Mouse (Mus musculus) midbrain, embryonic 16.5 days (tissue): ENCODE data around the gene Dus3l. TPM values are rescaled to one million over a fixed set of nuclear protein-coding genes. Genes with fewer than 3 reads are reported as not detected.

Experiments used
- ATAC-seq: fragments of 200-750 bp; cut with Nextera tagmentation; 2 replicates; pipeline ENCODE4 v1.8.0; 2017; ENCODE audit warnings: moderate TSS enrichment
- H3K27ac ChIP-seq: fragments of 300-500 bp; sonication (generic); 2 replicates; pipeline ENCODE4 v1.5.1; 2014; ENCODE audit warnings: mild to moderate bottlenecking, low read length, mixed read lengths
- H3K27me3 ChIP-seq: fragments of 300-500 bp; sonication (generic); 2 replicates; pipeline ENCODE4 v1.6.1; 2014; ENCODE audit warnings: low read depth, low read length, mixed read lengths; ENCODE audit not compliant: control insufficient read depth, insufficient read depth
- H3K36me3 ChIP-seq: fragments of 300-500 bp; sonication (generic); 2 replicates; pipeline ENCODE4 v1.6.1; 2014; ENCODE audit warnings: mild to moderate bottlenecking, low read length, moderate library complexity, mixed read lengths; ENCODE audit not compliant: control insufficient read depth, insufficient read depth
- H3K4me1 ChIP-seq: fragments of 300-500 bp; sonication (generic); 2 replicates; pipeline ENCODE4 v1.6.1; 2014; ENCODE audit warnings: mild to moderate bottlenecking, low read length, mixed read lengths; ENCODE audit not compliant: control insufficient read depth, insufficient read depth
- H3K4me2 ChIP-seq: fragments of 300-500 bp; sonication (generic); 2 replicates; pipeline ENCODE4 v1.6.1; 2014; ENCODE audit warnings: mild to moderate bottlenecking, low read length, mixed read lengths
- H3K4me3 ChIP-seq: fragments of 300-500 bp; sonication (generic); 2 replicates; pipeline ENCODE4 v1.5.1; 2014; ENCODE audit warnings: low read depth, mild to moderate bottlenecking, low read length, moderate library complexity, mixed read lengths
- H3K9ac ChIP-seq: fragments of 300-500 bp; sonication (generic); 2 replicates; pipeline ENCODE4 v1.6.1; 2014; ENCODE audit warnings: low read depth, low read length, mixed read lengths
- H3K9me3 ChIP-seq: fragments of 300-500 bp; sonication (generic); replicated peaks from 2 replicates; pipeline ENCODE4 v1.6.1; 2014; ENCODE audit warnings: mild to moderate bottlenecking, low read length, mixed read lengths; ENCODE audit not compliant: control insufficient read depth, poor library complexity, severe bottlenecking
- WGBS: fragments of 180-500 bp; shearing (Covaris S2); extraction: QIAGEN DNeasy Blood & Tissue Kit; methylation state at CpG from one replicate; pipeline ENCODE4 v1.1.7; 2014; 5-methylcytosine and 5-hydroxymethylcytosine counted together
- polyA plus RNA-seq: library from polyadenylated mRNA; unstranded; fragments of >200 nt; fragmentation: Nextera tagmentation; extraction: Ambion mirVana; gene quantifications from 2 replicates; pipeline ENCODE4 v1.2.1, GENCODE M21; 2015

Gene Dus3l
- polyA plus RNA-seq, 1 experiment from 2014 or later, result 106 TPM

- Histone ChIP-seq H3K4me2 (no peak within 1 kb of the TSS), H3K9ac (no peak within 1 kb of the TSS), H3K4me1 (peaks cover 6% of the 10 kb centered on the region), H3K27me3 (no peaks in the 10 kb centered on the region), H3K4me3 (no peak within 1 kb of the TSS), H3K27ac (no peak within 1 kb of the TSS), H3K9me3 (no peaks in the 10 kb centered on the region), H3K36me3 (peaks cover 16% of the 10 kb centered on the region)
- ATAC-seq, result no peak
- 90% methylated on average over 5 of the region's 5 CpGs for WGBS
Observed at GRCm38 (mm10) chr17:56769950-56770349, 5.4 kb downstream of the Dus3l start, which contains the start of gene Prr22. Prr22 (plus strand) TSS chr17:56770250.

GRCm38 (mm10) chr17:56777568-56777967, 13.0 kb downstream of the Dus3l start:
- Histone ChIP-seq H3K27me3 (no peaks in the 10 kb centered on the region), H3K9ac (no peak overlapping the region), H3K4me3 (no peak overlapping the region), H3K36me3 (0 out of 2 replicates have a peak, but pooled peaks cover 4% of the 10 kb centered on the region), H3K27ac (no peak overlapping the region), H3K4me1 (no peaks in the 10 kb centered on the region), H3K4me2 (no peak overlapping the region), H3K9me3 (no peaks in the 10 kb centered on the region)
- no peak for ATAC-seq
- WGBS, result 93% methylated on average over 11 of the region's 11 CpGs

DNA sequence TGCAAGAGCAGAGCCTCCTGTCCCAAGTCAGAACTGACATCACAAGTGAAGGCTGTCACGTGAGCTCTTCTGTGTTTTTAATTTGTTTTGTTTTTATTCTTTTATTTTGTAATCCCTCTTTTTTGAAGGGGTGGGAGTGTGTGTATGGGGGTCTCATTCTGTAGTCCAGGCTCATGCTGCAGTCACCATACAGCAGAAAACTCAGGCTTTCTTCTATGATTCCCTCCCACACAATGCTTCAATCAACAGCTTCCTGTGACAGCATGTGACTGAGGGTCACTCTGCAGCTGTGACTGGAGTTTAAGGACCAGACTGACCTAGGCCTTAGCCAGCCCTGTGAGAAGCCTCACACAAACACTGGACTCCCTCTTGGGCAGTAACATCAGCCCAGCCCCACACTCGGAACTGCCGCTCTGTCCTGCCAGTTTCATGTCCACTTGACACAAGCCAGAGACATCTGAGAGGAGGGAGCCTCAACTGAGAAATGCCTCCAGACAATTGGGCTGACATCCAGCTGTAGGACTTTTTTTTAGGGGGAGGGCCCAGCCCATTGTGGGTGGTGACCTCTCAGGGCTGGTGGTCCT, 14.3 kb downstream of the Dus3l start:
- H3K4me3 ChIP-seq, result no peak overlapping the region
- WGBS, result 28% methylated on average over 3 of the region's 3 CpGs
- H3K36me3 ChIP-seq, result 0 out of 2 replicates have a peak, but pooled peaks cover 4% of the 10 kb centered on the region
- no peaks in the 10 kb centered on the region for H3K4me1 ChIP-seq
- H3K9me3 ChIP-seq, result no peaks in the 10 kb centered on the region
- no peaks in the 10 kb centered on the region for H3K27me3 ChIP-seq
- H3K4me2 ChIP-seq, result no peak overlapping the region
- ATAC-seq, result no peak
- no peak overlapping the region for H3K27ac ChIP-seq
- no peak overlapping the region for H3K9ac ChIP-seq

DNA sequence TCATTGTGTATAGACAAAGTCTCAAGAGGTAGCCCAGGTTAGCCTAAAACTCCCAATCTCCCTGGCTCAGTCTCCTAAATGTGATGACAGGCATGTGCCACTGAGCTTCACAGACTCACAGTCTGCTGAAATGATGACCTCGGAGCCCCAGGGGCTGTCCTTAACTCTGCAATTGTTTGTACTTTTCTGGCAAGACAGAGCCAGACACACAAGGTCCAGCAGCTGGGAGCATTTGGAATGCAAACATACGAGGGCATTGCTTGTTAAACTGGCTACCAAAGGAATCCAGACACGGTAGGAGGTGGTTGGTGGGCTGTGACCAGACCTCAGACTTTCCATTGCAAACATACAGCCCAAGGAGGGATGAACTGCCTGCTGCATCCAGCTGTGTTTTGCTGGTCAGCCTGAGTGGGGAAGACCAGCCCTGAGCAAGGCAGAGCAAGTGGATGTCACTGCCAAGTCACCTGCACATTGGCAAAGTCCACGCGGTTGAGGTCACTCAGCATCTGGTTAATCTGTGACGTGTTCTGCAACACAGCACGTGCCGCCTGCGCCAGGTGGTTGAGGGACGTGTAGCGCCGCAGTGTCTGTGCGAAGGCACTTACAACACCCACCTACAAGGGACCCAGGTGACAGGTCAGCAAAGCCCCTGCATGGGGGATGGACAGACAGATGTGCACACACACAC, 15.9 kb downstream of the Dus3l start:
- Histone ChIP-seq H3K27ac (no peak overlapping the region), H3K9ac (no peak overlapping the region), H3K4me3 (no peak overlapping the region), H3K9me3 (no peaks in the 10 kb centered on the region), H3K36me3 (0 out of 2 replicates have a peak, but pooled peaks cover 4% of the 10 kb centered on the region), H3K4me1 (no peaks in the 10 kb centered on the region), H3K27me3 (no peaks in the 10 kb centered on the region), H3K4me2 (no peak overlapping the region)
- ATAC-seq, result no peak
- 89% methylated on average over 13 of the region's 13 CpGs for WGBS

DNA sequence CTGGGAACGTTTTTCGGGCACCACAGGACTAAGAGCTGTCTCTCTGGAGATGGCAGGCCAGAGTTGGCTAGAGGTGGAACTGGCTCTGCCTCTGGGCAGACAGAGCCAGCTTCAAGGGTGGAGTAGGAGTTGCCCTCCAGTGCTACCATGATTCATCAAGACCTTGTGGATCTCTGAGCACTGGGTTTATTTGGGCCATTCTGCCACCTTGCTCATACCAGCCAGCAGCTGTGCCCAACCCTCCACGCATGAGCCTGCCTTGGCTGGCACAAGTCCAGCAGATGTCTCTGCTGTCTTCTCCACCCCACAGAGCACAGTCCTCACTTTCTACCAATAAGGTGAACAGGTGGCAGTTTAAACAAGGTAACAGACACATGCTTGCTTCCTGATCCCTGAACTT, 24.3 kb downstream of the Dus3l start:
- Histone ChIP-seq H3K9me3 (no peaks in the 10 kb centered on the region), H3K27ac (no peak overlapping the region), H3K27me3 (no peaks in the 10 kb centered on the region), H3K4me2 (no peak overlapping the region), H3K36me3 (no peaks in the 10 kb centered on the region), H3K9ac (no peak overlapping the region), H3K4me1 (no peaks in the 10 kb centered on the region), H3K4me3 (no peak overlapping the region)
- WGBS, result 82% methylated on average over 3 of the region's 3 CpGs
- ATAC-seq, result no peak

- 89% methylated on average over 6 of the region's 6 CpGs for WGBS
- no peaks in the 10 kb centered on the region for H3K27me3 ChIP-seq
- no peak for ATAC-seq
Observed at GRCm38 (mm10) chr17:56789286-56789685, 24.7 kb downstream of the Dus3l start.

DNA sequence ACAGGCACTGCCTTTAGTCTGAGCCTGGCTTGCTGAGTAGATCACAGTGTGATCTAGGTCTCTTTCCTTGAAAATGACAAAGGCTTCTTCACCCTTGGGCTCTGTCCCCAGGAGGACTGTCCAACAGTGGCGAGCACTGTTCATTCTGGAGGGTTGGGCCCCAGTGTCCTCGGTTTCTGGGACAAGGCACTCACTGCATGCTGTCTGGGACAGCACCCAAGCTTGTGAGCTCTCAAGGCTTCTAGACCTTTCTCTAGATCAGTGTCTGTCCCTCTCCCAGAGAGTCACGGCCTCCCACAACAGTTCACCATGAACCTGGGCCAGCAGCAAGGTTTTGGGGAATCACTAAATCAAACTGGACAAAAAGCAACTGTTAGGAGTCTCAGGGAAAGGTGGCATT, 28.0 kb downstream of the Dus3l start:
- H3K27me3 ChIP-seq, result no peaks in the 10 kb centered on the region
- no peak overlapping the region for H3K4me3 ChIP-seq
- H3K9me3 ChIP-seq, result no peaks in the 10 kb centered on the region
- ATAC-seq, result no peak
- 81% methylated on average over 3 of the region's 3 CpGs for WGBS
- no peaks in the 10 kb centered on the region for H3K36me3 ChIP-seq
- H3K9ac ChIP-seq, result no peak overlapping the region
- no peaks in the 10 kb centered on the region for H3K4me1 ChIP-seq
- H3K4me2 ChIP-seq, result no peak overlapping the region
- no peak overlapping the region for H3K27ac ChIP-seq

More at GRCm38 (mm10) chr17:56789286-56789685, 24.7 kb downstream of the Dus3l start:
- H3K4me2 ChIP-seq, result no peak overlapping the region
- H3K27ac ChIP-seq, result no peak overlapping the region
- no peaks in the 10 kb centered on the region for H3K9me3 ChIP-seq
- H3K9ac ChIP-seq, result no peak overlapping the region
- no peaks in the 10 kb centered on the region for H3K36me3 ChIP-seq
- no peak overlapping the region for H3K4me3 ChIP-seq
- no peaks in the 10 kb centered on the region for H3K4me1 ChIP-seq

GRCm38 (mm10) chr17:56793614-56794319, 29.2 kb downstream of the Dus3l start:
- Histone ChIP-seq H3K4me3 (no peak overlapping the region), H3K9me3 (no peaks in the 10 kb centered on the region), H3K4me2 (no peak overlapping the region), H3K27me3 (no peaks in the 10 kb centered on the region), H3K36me3 (no peaks in the 10 kb centered on the region), H3K4me1 (no peaks in the 10 kb centered on the region), H3K27ac (no peak overlapping the region), H3K9ac (no peak overlapping the region)
- WGBS, result 67% methylated on average over 6 of the region's 6 CpGs
- ATAC-seq, result no peak

GRCm38 (mm10) chr17:56799276-56799675, 34.7 kb downstream of the Dus3l start:
- H3K9ac ChIP-seq, result no peak overlapping the region
- WGBS, result 74% methylated on average over 3 of the region's 3 CpGs
- ATAC-seq, result no peak

More at GRCm38 (mm10) chr17:56799276-56799675, 34.7 kb downstream of the Dus3l start:
- Histone ChIP-seq H3K4me3 (no peak overlapping the region), H3K27me3 (no peaks in the 10 kb centered on the region), H3K9me3 (no peaks in the 10 kb centered on the region), H3K4me1 (no peaks in the 10 kb centered on the region), H3K36me3 (no peaks in the 10 kb centered on the region), H3K27ac (no peak overlapping the region), H3K4me2 (no peak overlapping the region)
